Comparison of ENCODE assay signal across 22 mouse cellular contexts in the genomic region with DNA sequence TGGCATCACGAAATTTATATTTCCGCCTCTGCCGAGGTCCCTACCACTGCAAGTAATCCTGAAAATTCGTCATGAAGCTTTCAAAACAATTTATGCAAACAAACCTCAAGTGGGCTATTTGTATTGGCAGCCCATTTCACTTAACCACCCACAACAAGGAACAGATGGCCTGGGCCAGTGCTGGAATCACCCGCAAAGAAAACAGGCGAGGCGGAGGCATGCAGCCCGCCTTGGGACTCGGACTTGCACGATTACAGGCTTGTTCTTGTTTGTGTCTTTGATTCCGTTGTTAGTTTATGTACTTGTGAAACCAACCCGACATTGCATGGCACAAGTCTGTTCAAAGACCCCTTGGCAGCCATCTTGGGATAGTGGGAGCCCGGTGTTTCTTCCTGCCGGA. TPM values are rescaled to one million over a fixed set of nuclear protein-coding genes. Genes with fewer than 3 reads are reported as not detected.
DNase-seq lines count a peak whose midpoint lies in the region; ATAC-seq and TF ChIP-seq lines count a peak whose summit lies in the region.
"Had no signal": no experiment of that assay in that cellular context is flagged by ENCODE, and none has a peak within 500 bp of the region (broad histone marks: within the 10 kb centered on the region; RNA-seq: fewer than 3 reads in every experiment).

No protein-coding gene starts in this region.

- no peaks in the 10 kb centered on the region for H3K9me3 ChIP-seq in forebrain, embryonic 14.5 days (replicated peaks; ENCODE audit: control insufficient read depth, low read length)
- H3K9me3 ChIP-seq in forebrain, postnatal 0 days (ENCODE audit: low read length): no peaks in the 10 kb centered on the region
- H3K9me3 ChIP-seq in heart, embryonic 11.5 days (replicated peaks; ENCODE audit: control insufficient read depth, low read length): no peaks in the 10 kb centered on the region
- H3K9me3 ChIP-seq: liver, embryonic 13.5 days; midbrain, embryonic 13.5 days; stomach, embryonic 15.5 days had no signal

- H3K27ac ChIP-seq in forebrain, embryonic 14.5 days (ENCODE audit: low read depth, low read length): no peak overlapping the region
- no peak overlapping the region for H3K27ac ChIP-seq in forebrain, postnatal 0 days (ENCODE audit: low read depth, low read length)
- H3K27ac ChIP-seq in left cerebral cortex, adult 2 months: no peak overlapping the region
- no peak overlapping the region for H3K27ac ChIP-seq in heart, embryonic 11.5 days (ENCODE audit: low read depth, low read length)
- H3K27ac ChIP-seq: heart, adult 2 months; hindbrain, embryonic 14.5 days; liver, embryonic 13.5 days; macrophage; midbrain, embryonic 13.5 days; stomach, embryonic 15.5 days had no signal

- no peak overlapping the region for H3K4me2 ChIP-seq in forebrain, embryonic 14.5 days (ENCODE audit: low read length)
- no peak overlapping the region for H3K4me2 ChIP-seq in forebrain, postnatal 0 days (ENCODE audit: low read depth)
- no peak overlapping the region for H3K4me2 ChIP-seq in heart, embryonic 11.5 days
- H3K4me2 ChIP-seq: hindbrain, embryonic 14.5 days; liver, embryonic 13.5 days; midbrain, embryonic 13.5 days; stomach, embryonic 15.5 days had no signal

- no peak for ATAC-seq in forebrain, embryonic 14.5 days
- ATAC-seq in forebrain, postnatal 0 days: no peak
- ATAC-seq in heart, embryonic 11.5 days (replicated peaks; ENCODE audit: insufficient number of reproducible peaks, low FRiP score, low TSS enrichment): no peak
- ATAC-seq in erythroid progenitor cell, adult 5-6 weeks (replicated peaks; ENCODE audit: low FRiP score, poor library complexity, severe bottlenecking): no peak
- ATAC-seq: intestine, postnatal 0 days; midbrain, embryonic 13.5 days had no signal

- intact Hi-C loops in left cerebral cortex, postnatal 25 days (cut with DNase I): no loop called here
- intact Hi-C loops in left cerebral cortex, adult 2 months (cut with DNase I): no loop called here

- no peaks in the 10 kb centered on the region for H3K4me1 ChIP-seq in forebrain, embryonic 14.5 days (ENCODE audit: control insufficient read depth, insufficient read depth, low read length)
- no peaks in the 10 kb centered on the region for H3K4me1 ChIP-seq in forebrain, postnatal 0 days (ENCODE audit: insufficient read depth)
- H3K4me1 ChIP-seq in heart, embryonic 11.5 days (ENCODE audit: control insufficient read depth, insufficient read depth, low read length): no peaks in the 10 kb centered on the region
- H3K4me1 ChIP-seq: liver, embryonic 13.5 days; midbrain, embryonic 13.5 days; stomach, embryonic 15.5 days had no signal

- H3K4me3 ChIP-seq in forebrain, embryonic 14.5 days (ENCODE audit: low read depth, low read length): no peak overlapping the region
- H3K4me3 ChIP-seq in forebrain, postnatal 0 days (ENCODE audit: low read depth, low read length): no peak overlapping the region
- no peak overlapping the region for H3K4me3 ChIP-seq in left cerebral cortex, adult 2 months
- no peak overlapping the region for H3K4me3 ChIP-seq in heart, embryonic 11.5 days (ENCODE audit: low read depth, low read length)
- H3K4me3 ChIP-seq: heart, adult 2 months; liver, embryonic 13.5 days; midbrain, embryonic 13.5 days; myocyte; stomach, embryonic 15.5 days had no signal

- 83% methylated on average over 14 of the region's 14 CpGs for WGBS in forebrain, embryonic 14.5 days
- 71% methylated on average over 14 of the region's 14 CpGs for WGBS in forebrain, postnatal 0 days
- WGBS in heart, embryonic 11.5 days (ENCODE audit: insufficient replicate concordance): 85% methylated on average over 14 of the region's 14 CpGs

- no peak overlapping the region for H3K9ac ChIP-seq in forebrain, embryonic 14.5 days (ENCODE audit: low read length)
- H3K9ac ChIP-seq in forebrain, postnatal 0 days: no peak overlapping the region
- no peak overlapping the region for H3K9ac ChIP-seq in heart, embryonic 11.5 days (ENCODE audit: low read depth, low read length)
- H3K9ac ChIP-seq: hindbrain, embryonic 14.5 days; liver, embryonic 13.5 days; midbrain, embryonic 13.5 days; stomach, embryonic 15.5 days had no signal

- peak; percentile 17 for DNase-seq in forebrain, embryonic 14.5 days (ENCODE audit: low spot score)
- no peak for DNase-seq in forebrain, postnatal 0 days
- peak; percentile 10 to 24 for DNase-seq in left cerebral cortex, postnatal 25 days (ENCODE audit: low spot score in 2 of 2)
- no peak for DNase-seq in left cerebral cortex, adult 2 months (ENCODE audit: extremely low spot score in 1 of 2, low spot score in 2 of 2)
- DNase-seq in brain, embryonic 14.5 days (ENCODE audit: low read depth): peak; percentile 42
- DNase-seq in fat pad, adult 2 months (ENCODE audit: extremely low read depth, low read depth, low spot score): peak; percentile 26
- DNase-seq: adrenal gland, postnatal 10 days; cerebellum, adult 9-10 months; heart, adult 2 months; kidney, postnatal 25 days; liver, embryonic 13.5 days; spleen, adult 18-20 months had no signal

- TF ChIP-seq POLR2A in brain, embryonic 14.5 days (IDR thresholded peaks at IDR 0.05; ENCODE audit: borderline replicate concordance, extremely low read depth, insufficient read depth, insufficient read length, poor library complexity, severe bottlenecking): no peak

- no peak for TF ChIP-seq CTCF in forebrain, postnatal 0 days (IDR thresholded peaks at IDR 0.05; ENCODE audit: low read depth)
- TF ChIP-seq CTCF in left cerebral cortex, adult 2 months (IDR thresholded peaks at IDR 0.05): no peak
- TF ChIP-seq CTCF in brain, embryonic 14.5 days (IDR thresholded peaks at IDR 0.05; ENCODE audit: borderline replicate concordance, extremely low read depth, insufficient read depth, insufficient read length): no peak

- H3K36me3 ChIP-seq in forebrain, embryonic 14.5 days (ENCODE audit: control insufficient read depth, insufficient read depth, low read length): no peaks in the 10 kb centered on the region
- no peaks in the 10 kb centered on the region for H3K36me3 ChIP-seq in forebrain, postnatal 0 days (ENCODE audit: insufficient read depth)
- H3K36me3 ChIP-seq in heart, embryonic 11.5 days (ENCODE audit: control insufficient read depth, insufficient read depth, low read length): no peaks in the 10 kb centered on the region
- H3K36me3 ChIP-seq: G1E; liver, embryonic 13.5 days; midbrain, embryonic 13.5 days; stomach, embryonic 15.5 days had no signal

- H3K27me3 ChIP-seq in forebrain, embryonic 14.5 days (replicated peaks; ENCODE audit: control insufficient read depth, insufficient read depth, low read length): no peaks in the 10 kb centered on the region
- H3K27me3 ChIP-seq in forebrain, postnatal 0 days (ENCODE audit: insufficient read depth, low read length): no peaks in the 10 kb centered on the region
- H3K27me3 ChIP-seq in heart, embryonic 11.5 days (ENCODE audit: control insufficient read depth, insufficient read depth, low read length): peaks cover 9% of the 10 kb centered on the region
- H3K27me3 ChIP-seq: liver, embryonic 13.5 days; midbrain, embryonic 13.5 days; stomach, embryonic 15.5 days had no signal

RNA-seq across cellular contexts. Expression of a gene that starts 55.8 kb away (rescaled TPM):
- polyA plus RNA-seq in forebrain, embryonic 14.5 days (2014; fragmentation: Nextera tagmentation; extraction: Ambion mirVana): 0.38 and 0.69 TPM in 2 replicates
- total RNA-seq in forebrain, postnatal 0 days (2014; rRNA removed): 0.46 and 1.4 TPM in 2 replicates
- polyA plus RNA-seq in forebrain, postnatal 0 days (2015; fragmentation: Nextera tagmentation; extraction: Ambion mirVana): 0.11 and 0.68 TPM in 2 replicates
- total RNA-seq in left cerebral cortex, postnatal 25 days (2021): under 1 TPM; 0.18 to 0.37 TPM
- under 1 TPM; 0.11 to 0.14 TPM for total RNA-seq in left cerebral cortex, adult 2 months (2021)
- polyA plus RNA-seq in brain, embryonic 14.5 days (2012; rRNA removed): 2.5 and 3.4 TPM in 2 replicates
- polyA plus RNA-seq in heart, embryonic 11.5 days (2014; fragmentation: Nextera tagmentation; extraction: Ambion mirVana): 3.8 and 4.3 TPM in 2 replicates
- not detected in 2 replicates for total RNA-seq in erythroid progenitor cell, adult 5-6 weeks (2015; ENCODE audit: low replicate concordance)
- total RNA-seq in erythroid progenitor cell, adult 5-6 weeks (2017; ENCODE audit: low replicate concordance): not detected in 2 replicates
- total RNA-seq: adrenal gland, postnatal 10 days; heart, adult 2 months; neutrophil, adult 5-6 weeks had no signal
- polyA plus RNA-seq: G1E; liver, embryonic 13.5 days; macrophage; myocyte had no signal

Comparison
In these comparisons a context has a peak if more than half of its experiments do, and no peak if none do; other contexts are left out.
1. DNase-seq: peak in forebrain, embryonic 14.5 days (single experiment), left cerebral cortex, postnatal 25 days (2 of 2), brain, embryonic 14.5 days (single experiment) and fat pad, adult 2 months (single experiment); none in forebrain, postnatal 0 days (single experiment) and left cerebral cortex, adult 2 months (0 of 2).